Mouse (Mus musculus): ENCODE measurements at regions not wholly inside any gene's neighbourhood (a gene's known extent, or its start where the extent isn't known, plus 50 kb on each side); places are given as distances from the start of the nearest gene placed in this dataset.

GRCm38 (mm10) chr8:127847332-127848018, 510.9 kb upstream of the Nrp1 start:
- H3K4me3 ChIP-seq (ENCODE audit: low read depth, low read length): no peak overlapping the region
- H3K9ac ChIP-seq (ENCODE audit: low read length): no peak overlapping the region
- no peak overlapping the region for H3K27ac ChIP-seq (ENCODE audit: low read depth, low read length)
- no peak for ATAC-seq (ENCODE audit: low FRiP score)
- H3K36me3 ChIP-seq (ENCODE audit: control insufficient read depth, insufficient read depth, low read length): no peaks in the 10 kb centered on the region
- H3K4me2 ChIP-seq: no peak overlapping the region
- WGBS: 82% methylated on average over 9 of the region's 9 CpGs
- H3K9me3 ChIP-seq (ENCODE audit: control insufficient read depth, low read length): no peaks in the 10 kb centered on the region
- H3K4me1 ChIP-seq (ENCODE audit: control insufficient read depth, insufficient read depth, low read length): no peaks in the 10 kb centered on the region
- no peak for DNase-seq (ENCODE audit: low spot score, missing footprints)
- no peaks in the 10 kb centered on the region for H3K27me3 ChIP-seq (ENCODE audit: control insufficient read depth, insufficient read depth, low read length)

- H3K4me2 ChIP-seq: no peak overlapping the region
- H3K27ac ChIP-seq (ENCODE audit: low read depth, low read length): no peak overlapping the region
- H3K9me3 ChIP-seq (ENCODE audit: control insufficient read depth, low read length): no peaks in the 10 kb centered on the region
- no peak for DNase-seq (ENCODE audit: low spot score, missing footprints)
- H3K4me1 ChIP-seq (ENCODE audit: control insufficient read depth, insufficient read depth, low read length): no peaks in the 10 kb centered on the region
- H3K4me3 ChIP-seq (ENCODE audit: low read depth, low read length): no peak overlapping the region
- no peak overlapping the region for H3K9ac ChIP-seq (ENCODE audit: low read length)
- H3K36me3 ChIP-seq (ENCODE audit: control insufficient read depth, insufficient read depth, low read length): no peaks in the 10 kb centered on the region
- no peaks in the 10 kb centered on the region for H3K27me3 ChIP-seq (ENCODE audit: control insufficient read depth, insufficient read depth, low read length)
- no peak for ATAC-seq (ENCODE audit: low FRiP score)
These were observed 508.5 kb upstream of the Nrp1 start for GRCm38 (mm10) chr8:127849926-127850325.

DNA sequence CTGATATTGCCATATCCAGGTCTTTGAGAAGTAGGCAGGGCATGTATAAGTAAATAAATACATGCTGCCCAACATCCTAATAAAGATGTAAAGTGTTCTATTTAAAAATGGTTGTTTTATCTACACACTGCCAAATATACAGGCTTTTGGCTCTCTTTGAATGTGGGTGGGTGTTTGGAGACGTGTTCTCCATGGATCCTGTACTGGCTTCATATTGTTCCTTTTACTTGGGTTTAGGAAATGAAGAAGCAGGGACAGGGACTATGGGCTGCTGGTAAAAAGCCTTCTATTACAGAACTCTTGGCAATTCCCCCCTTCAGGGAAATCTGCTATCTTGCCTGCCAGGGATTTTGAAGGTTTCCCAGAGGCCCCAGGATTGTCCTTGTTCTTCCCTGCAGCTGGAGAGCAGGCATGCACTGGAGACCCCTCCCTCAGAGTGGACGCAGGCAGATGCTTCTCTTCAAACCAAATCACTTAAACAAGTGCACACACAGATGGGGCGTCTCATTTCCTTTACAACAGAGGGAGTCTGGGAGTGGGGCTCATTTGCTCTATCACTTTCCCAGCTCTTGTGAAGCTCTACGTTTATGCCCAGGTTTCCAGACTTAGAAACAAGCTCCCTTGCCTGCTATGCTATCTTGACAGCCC, 502.6 kb upstream of the Nrp1 start:
- Histone ChIP-seq H3K27ac (ENCODE audit: low read depth, low read length) (no peak overlapping the region), H3K9me3 (ENCODE audit: control insufficient read depth, low read length) (no peaks in the 10 kb centered on the region), H3K36me3 (ENCODE audit: control insufficient read depth, insufficient read depth, low read length) (no peaks in the 10 kb centered on the region), H3K9ac (ENCODE audit: low read length) (no peak overlapping the region), H3K4me2 (no peak overlapping the region), H3K4me1 (ENCODE audit: control insufficient read depth, insufficient read depth, low read length) (0 out of 2 replicates have a peak, but pooled peaks cover 3% of the 10 kb centered on the region), H3K4me3 (ENCODE audit: low read depth, low read length) (no peak overlapping the region), H3K27me3 (ENCODE audit: control insufficient read depth, insufficient read depth, low read length) (no peaks in the 10 kb centered on the region)
- ATAC-seq (ENCODE audit: low FRiP score): no peak
- no peak for DNase-seq (ENCODE audit: low spot score, missing footprints)
- 54% methylated on average over 4 of the region's 4 CpGs for WGBS

DNA sequence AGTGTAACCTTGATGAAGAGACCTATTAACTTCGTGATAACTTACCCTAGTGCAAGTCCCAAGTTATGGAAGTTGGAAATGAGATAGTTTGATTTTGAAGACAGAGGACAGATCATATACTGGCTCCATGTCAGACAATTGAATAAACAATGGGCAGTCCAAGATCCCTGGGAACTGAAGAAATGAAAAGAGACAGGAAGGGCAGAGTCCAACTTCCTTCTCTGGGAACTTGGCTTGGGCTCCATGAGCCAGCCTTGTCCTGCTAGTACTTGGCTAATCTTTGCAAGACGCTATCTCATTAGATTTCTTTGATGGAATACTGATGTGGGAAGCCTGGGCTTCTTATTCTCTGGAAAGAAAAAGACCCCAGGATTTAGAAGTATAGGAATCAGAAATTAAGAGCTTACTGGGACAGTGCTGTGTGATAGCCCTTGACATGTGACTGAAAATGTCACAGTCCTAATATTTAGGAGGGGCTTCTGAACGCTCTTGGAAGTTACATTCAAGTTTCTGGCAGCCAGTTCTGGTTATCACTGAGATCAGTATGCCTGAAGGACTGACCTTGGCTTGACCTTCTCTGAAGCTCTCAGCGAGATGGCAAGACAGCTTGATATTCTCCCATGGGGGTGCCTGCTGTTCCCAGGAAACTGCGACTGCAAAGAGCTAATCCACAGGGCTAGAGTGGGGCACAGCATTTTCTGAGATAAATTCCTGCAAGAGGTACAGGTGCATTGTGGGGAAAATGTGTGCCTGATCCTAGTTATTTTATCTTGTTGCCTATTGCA, 501.9 kb upstream of the Nrp1 start:
- no peak overlapping the region for H3K9ac ChIP-seq (ENCODE audit: low read length)
- H3K4me3 ChIP-seq (ENCODE audit: low read depth, low read length): no peak overlapping the region
- 0 out of 2 replicates have a peak, but pooled peaks cover 3% of the 10 kb centered on the region for H3K4me1 ChIP-seq (ENCODE audit: control insufficient read depth, insufficient read depth, low read length)
- no peaks in the 10 kb centered on the region for H3K27me3 ChIP-seq (ENCODE audit: control insufficient read depth, insufficient read depth, low read length)
- WGBS: 56% methylated on average over 5 of the region's 5 CpGs
- no peak for ATAC-seq (ENCODE audit: low FRiP score)
- no peak for DNase-seq (ENCODE audit: low spot score, missing footprints)
- H3K36me3 ChIP-seq (ENCODE audit: control insufficient read depth, insufficient read depth, low read length): no peaks in the 10 kb centered on the region
- H3K27ac ChIP-seq (ENCODE audit: low read depth, low read length): no peak overlapping the region
- no peak overlapping the region for H3K4me2 ChIP-seq
- no peaks in the 10 kb centered on the region for H3K9me3 ChIP-seq (ENCODE audit: control insufficient read depth, low read length)

DNA sequence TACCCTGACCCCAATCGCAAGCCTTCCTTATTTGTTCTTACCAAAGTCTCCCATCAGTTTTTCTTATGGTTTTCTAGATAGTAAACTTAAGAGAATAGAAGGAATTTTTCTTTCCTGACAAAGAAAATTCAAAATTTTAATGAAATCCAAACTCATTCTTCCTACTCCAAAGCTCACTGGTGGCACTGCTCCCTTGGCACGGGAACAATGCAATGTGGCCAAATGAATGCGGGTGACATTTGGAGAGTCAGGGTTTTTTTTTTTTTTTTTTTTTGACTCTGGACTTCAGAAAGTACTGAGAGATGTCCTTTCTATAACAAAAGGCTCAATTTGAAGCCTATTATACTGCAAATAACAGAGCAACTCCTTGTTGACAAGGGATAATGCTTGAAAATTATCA, 499.4 kb upstream of the Nrp1 start:
- H3K4me1 ChIP-seq (ENCODE audit: control insufficient read depth, insufficient read depth, low read length): 0 out of 2 replicates have a peak, but pooled peaks cover 3% of the 10 kb centered on the region
- no peak overlapping the region for H3K9ac ChIP-seq (ENCODE audit: low read length)
- no peak overlapping the region for H3K4me3 ChIP-seq (ENCODE audit: low read depth, low read length)
- H3K27ac ChIP-seq (ENCODE audit: low read depth, low read length): no peak overlapping the region
- H3K9me3 ChIP-seq (ENCODE audit: control insufficient read depth, low read length): no peaks in the 10 kb centered on the region
- ATAC-seq (ENCODE audit: low FRiP score) (no peak), DNase-seq (ENCODE audit: low spot score, missing footprints) (no peak)
- no peaks in the 10 kb centered on the region for H3K36me3 ChIP-seq (ENCODE audit: control insufficient read depth, insufficient read depth, low read length)
- 84% methylated on average over 3 of the region's 3 CpGs for WGBS
- no peak overlapping the region for H3K4me2 ChIP-seq
- no peaks in the 10 kb centered on the region for H3K27me3 ChIP-seq (ENCODE audit: control insufficient read depth, insufficient read depth, low read length)

GRCm38 (mm10) chr8:127860376-127860775, 498.0 kb upstream of the Nrp1 start:
- H3K4me2 ChIP-seq: no peak overlapping the region
- no peak overlapping the region for H3K9ac ChIP-seq (ENCODE audit: low read length)

GRCm38 (mm10) chr8:127860891-127861290, 497.5 kb upstream of the Nrp1 start:
- H3K9me3 ChIP-seq (ENCODE audit: control insufficient read depth, low read length): no peaks in the 10 kb centered on the region
- H3K9ac ChIP-seq (ENCODE audit: low read length): no peak overlapping the region
- ATAC-seq (ENCODE audit: low FRiP score) (no peak), DNase-seq (ENCODE audit: low spot score, missing footprints) (no peak)
- H3K27me3 ChIP-seq (ENCODE audit: control insufficient read depth, insufficient read depth, low read length): no peaks in the 10 kb centered on the region
- H3K36me3 ChIP-seq (ENCODE audit: control insufficient read depth, insufficient read depth, low read length): no peaks in the 10 kb centered on the region
- no peak overlapping the region for H3K27ac ChIP-seq (ENCODE audit: low read depth, low read length)
- 0 out of 2 replicates have a peak, but pooled peaks cover 3% of the 10 kb centered on the region for H3K4me1 ChIP-seq (ENCODE audit: control insufficient read depth, insufficient read depth, low read length)
- H3K4me2 ChIP-seq: no peak overlapping the region
- no peak overlapping the region for H3K4me3 ChIP-seq (ENCODE audit: low read depth, low read length)
- WGBS: 67% methylated on average over 3 of the region's 3 CpGs

More at GRCm38 (mm10) chr8:127860376-127860775, 498.0 kb upstream of the Nrp1 start:
- H3K27ac ChIP-seq (ENCODE audit: low read depth, low read length): no peak overlapping the region
- no peak overlapping the region for H3K4me3 ChIP-seq (ENCODE audit: low read depth, low read length)
- H3K36me3 ChIP-seq (ENCODE audit: control insufficient read depth, insufficient read depth, low read length): no peaks in the 10 kb centered on the region
- H3K9me3 ChIP-seq (ENCODE audit: control insufficient read depth, low read length): no peaks in the 10 kb centered on the region
- H3K27me3 ChIP-seq (ENCODE audit: control insufficient read depth, insufficient read depth, low read length): no peaks in the 10 kb centered on the region
- 76% methylated on average over 3 of the region's 3 CpGs for WGBS
- no peak for ATAC-seq (ENCODE audit: low FRiP score)
- 0 out of 2 replicates have a peak, but pooled peaks cover 3% of the 10 kb centered on the region for H3K4me1 ChIP-seq (ENCODE audit: control insufficient read depth, insufficient read depth, low read length)
- no peak for DNase-seq (ENCODE audit: low spot score, missing footprints)

DNA sequence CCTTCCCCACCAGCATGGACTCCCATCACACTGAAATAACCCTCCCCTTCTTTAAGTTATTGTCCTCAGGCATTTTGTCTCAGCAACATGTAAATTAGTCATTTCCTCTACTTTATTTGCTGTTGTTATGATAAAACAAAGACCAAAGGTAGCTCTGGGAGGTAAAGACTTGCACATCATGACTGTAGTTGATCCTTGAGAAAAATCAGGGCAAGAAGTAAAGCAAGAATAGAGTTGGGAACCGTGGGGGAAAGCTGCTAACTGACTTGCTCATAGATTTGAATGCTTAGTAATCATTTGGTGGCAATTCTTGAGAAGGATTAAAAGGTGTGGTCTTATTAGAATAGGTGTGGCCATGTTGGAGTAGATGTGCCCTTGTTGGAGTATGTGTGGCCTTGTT, 473.8 kb upstream of the Nrp1 start:
- WGBS: 68% methylated on average over 1 of the region's 1 CpGs
- Histone ChIP-seq H3K27me3 (ENCODE audit: control insufficient read depth, insufficient read depth, low read length) (no peaks in the 10 kb centered on the region), H3K36me3 (ENCODE audit: control insufficient read depth, insufficient read depth, low read length) (no peaks in the 10 kb centered on the region), H3K4me1 (ENCODE audit: control insufficient read depth, insufficient read depth, low read length) (no peaks in the 10 kb centered on the region), H3K9me3 (ENCODE audit: control insufficient read depth, low read length) (no peaks in the 10 kb centered on the region), H3K27ac (ENCODE audit: low read depth, low read length) (no peak overlapping the region), H3K4me2 (no peak overlapping the region), H3K4me3 (ENCODE audit: low read depth, low read length) (no peak overlapping the region), H3K9ac (ENCODE audit: low read length) (no peak overlapping the region)
- ATAC-seq (ENCODE audit: low FRiP score) (no peak), DNase-seq (ENCODE audit: low spot score, missing footprints) (no peak)

DNA sequence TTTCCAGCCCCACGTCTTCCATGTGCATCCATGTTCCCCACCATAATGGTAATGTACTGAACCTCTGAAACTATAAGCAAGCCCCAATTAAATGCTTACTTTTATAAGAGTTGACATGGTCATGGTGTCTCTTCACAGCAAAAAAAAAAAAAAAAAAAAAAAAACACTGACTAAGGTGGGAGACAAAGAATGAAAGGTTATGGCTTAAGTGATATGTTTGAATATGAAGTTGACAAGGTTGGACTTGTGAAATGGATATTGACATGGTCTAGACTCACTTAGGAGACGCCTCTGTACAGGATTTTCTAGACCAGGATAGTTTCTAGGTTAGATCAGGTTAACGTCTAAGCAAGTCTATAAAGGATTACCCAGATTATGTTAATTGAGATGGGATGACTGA, 473.2 kb upstream of the Nrp1 start:
- Histone ChIP-seq H3K4me2 (no peak overlapping the region), H3K9ac (ENCODE audit: low read length) (no peak overlapping the region), H3K27me3 (ENCODE audit: control insufficient read depth, insufficient read depth, low read length) (no peaks in the 10 kb centered on the region), H3K36me3 (ENCODE audit: control insufficient read depth, insufficient read depth, low read length) (no peaks in the 10 kb centered on the region), H3K9me3 (ENCODE audit: control insufficient read depth, low read length) (no peaks in the 10 kb centered on the region), H3K4me1 (ENCODE audit: control insufficient read depth, insufficient read depth, low read length) (no peaks in the 10 kb centered on the region), H3K4me3 (ENCODE audit: low read depth, low read length) (no peak overlapping the region), H3K27ac (ENCODE audit: low read depth, low read length) (no peak overlapping the region)
- 85% methylated on average over 3 of the region's 3 CpGs for WGBS
- DNase-seq (ENCODE audit: low spot score, missing footprints) (no peak), ATAC-seq (ENCODE audit: low FRiP score) (no peak)
